Mouse (Mus musculus) stomach, postnatal 0 days (tissue): ENCODE measurements around the gene Sft2d1.

Experiments
- CTCF ChIP-seq: IDR thresholded peaks from 2 replicates; pipeline ENCODE4 v1.5.1; 2016; ENCODE audit warnings: antibody characterized with exemption, low read depth, mild to moderate bottlenecking, moderate library complexity
- EP300 ChIP-seq: optimal IDR thresholded peaks from 2 replicates; pipeline ENCODE3; 2016; ENCODE audit warnings: antibody characterized with exemption

- no peak for TF ChIP-seq CTCF
- no peak for TF ChIP-seq EP300
These were observed 14.5 kb upstream of the Sft2d1 start for GRCm38 (mm10) chr17:8296313-8296844.
